Mouse (Mus musculus) spleen, adult 2 months (tissue): Measurements from ENCODE around the gene Rnf10. TPM values are rescaled to one million over a fixed set of nuclear protein-coding genes. Genes with fewer than 3 reads are reported as not detected.

ENCODE experiments used
- DNase-seq, 2 experiments: peaks; one replicate each; pipeline versions ENCODE4 v3.0.0 to v3.0.0-alpha.2; 2012 to 2021; ENCODE audit warnings: low spot score in 2 of 2, low read depth in 1 of 2
- H3K27ac ChIP-seq: fragments of 200-500 bp; 2 replicates; pipeline ENCODE4 v1.5.1; 2012; ENCODE audit warnings: low read length, inconsistent platforms; ENCODE audit not compliant: insufficient read depth
- H3K27me3 ChIP-seq: fragments of 200-500 bp; 2 replicates; pipeline ENCODE4 v1.6.1; 2012; ENCODE audit warnings: mild to moderate bottlenecking, moderate library complexity, low read length, inconsistent platforms; ENCODE audit not compliant: control insufficient read depth, insufficient read depth
- H3K36me3 ChIP-seq: fragments of 200-500 bp; 2 replicates; pipeline ENCODE4 v1.6.1; 2012; ENCODE audit warnings: mild to moderate bottlenecking, low read length, inconsistent platforms; ENCODE audit not compliant: control insufficient read depth, insufficient read depth
- H3K4me1 ChIP-seq: fragments of 200-500 bp; 2 replicates; pipeline ENCODE4 v1.6.1; 2011; ENCODE audit warnings: inconsistent platforms; ENCODE audit not compliant: control insufficient read depth, insufficient read depth, insufficient read length
- H3K4me3 ChIP-seq: fragments of 200-500 bp; 2 replicates; pipeline ENCODE4 v1.5.1; 2011; ENCODE audit warnings: mild to moderate bottlenecking, inconsistent platforms; ENCODE audit not compliant: insufficient read depth, insufficient read length; ENCODE audit errors: extremely low read depth
- CTCF ChIP-seq: fragments of 200-500 bp; IDR thresholded peaks from 2 replicates; pipeline ENCODE4 v1.5.1; 2011; ENCODE audit warnings: mild to moderate bottlenecking, inconsistent platforms; ENCODE audit not compliant: insufficient read depth, insufficient read length, insufficient replicate concordance; ENCODE audit errors: extremely low read depth
- POLR2A ChIP-seq: fragments of 200-500 bp; IDR thresholded peaks from 2 replicates; pipeline ENCODE4 v1.6.1; 2011; ENCODE audit warnings: low read depth, low read length, inconsistent platforms
- WGBS: fragments of 180-500 bp; shearing (Covaris S2); methylation state at CpG from one replicate; pipeline ENCODE4 v1.1.7; 2018; 5-methylcytosine and 5-hydroxymethylcytosine counted together
- polyA plus RNA-seq: library from polyadenylated mRNA; depleted of rRNA; stranded (reverse); fragments of >200 nt; gene quantifications from 2 replicates; pipeline ENCODE4 v1.2.3, GENCODE M21; 2012

Gene Rnf10
- polyA plus RNA-seq, 1 experiment = 125 TPM

- H3K4me3 ChIP-seq = peak overlapping the region; percentile 86
- peaks cover 5% of the 10 kb centered on the region for H3K27me3 ChIP-seq
- H3K27ac ChIP-seq = peak overlapping the region; percentile 65
- H3K36me3 ChIP-seq = peaks cover 23% of the 10 kb centered on the region
- 1% methylated on average over 88 of the region's 88 CpGs for WGBS
- peak; percentile 69 for TF ChIP-seq POLR2A
- TF ChIP-seq CTCF = no peak
- H3K4me1 ChIP-seq = peaks cover 10% of the 10 kb centered on the region
- peak; percentile 78 to 95 for DNase-seq
Measured at GRCm38 (mm10) chr5:115237803-115238728, 34.6 kb downstream of the Rnf10 start.

DNA sequence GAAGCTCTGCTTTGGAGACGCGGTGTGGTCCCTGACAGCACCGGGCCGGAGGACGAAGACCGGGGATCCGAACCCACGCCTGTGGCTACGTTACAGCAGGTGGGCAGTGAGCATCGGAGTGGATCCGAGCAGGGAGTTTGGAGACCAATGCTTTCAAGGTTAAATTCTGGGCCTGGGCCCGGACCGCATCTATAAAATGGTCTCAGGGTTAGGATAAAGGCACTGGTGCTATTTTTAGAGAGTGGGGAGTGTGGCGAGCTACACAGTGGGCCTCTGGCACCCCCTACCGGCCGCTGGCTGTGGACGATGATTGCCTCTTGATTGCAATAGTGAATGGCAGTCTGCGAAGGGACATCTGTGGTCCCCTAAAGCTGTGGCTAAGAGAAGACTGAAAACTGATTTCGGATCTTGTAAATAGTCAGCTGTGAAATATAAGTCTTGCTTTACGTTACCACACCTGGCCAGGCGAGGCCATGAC, 36.9 kb downstream of the Rnf10 start, which contains the start of gene Pop5:
Gene Pop5, plus strand, starts transcription at position 51 of the 478 bp plus-strand sequence.
- Histone ChIP-seq H3K4me1 (peaks cover 10% of the 10 kb centered on the region), H3K27me3 (peaks cover 8% of the 10 kb centered on the region), H3K4me3 (peak within 1 kb of the TSS; percentile 53), H3K27ac (no peak within 1 kb of the TSS), H3K36me3 (peaks cover 7% of the 10 kb centered on the region)
- 2% methylated on average over 21 of the region's 21 CpGs for whole genome bisulfite sequencing
- no peak for TF ChIP-seq POLR2A
- TF ChIP-seq CTCF = peak; percentile 96
- peak; percentile 59 to 84 for DNase-seq

DNA sequence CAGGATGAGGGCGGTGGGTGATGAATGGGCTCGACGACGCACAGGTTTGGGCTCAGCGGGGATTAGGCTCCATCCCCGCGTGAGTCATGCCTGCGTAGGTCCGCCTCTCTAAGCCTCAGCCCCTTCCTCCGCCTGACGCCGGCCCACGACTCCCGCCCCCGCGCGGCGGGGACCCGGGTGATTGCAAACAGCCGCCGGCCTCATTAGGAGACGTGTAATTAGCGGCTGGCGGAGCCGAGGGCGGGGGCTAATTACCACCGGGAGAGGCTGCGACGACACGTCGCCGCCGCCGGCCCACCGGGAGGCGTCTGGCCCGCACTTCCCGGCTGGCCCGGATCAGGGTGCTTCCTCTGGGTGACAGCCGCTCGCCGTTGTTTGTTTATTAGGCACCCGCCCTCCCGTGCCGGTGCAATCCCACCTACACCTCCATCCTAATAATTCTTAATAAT, 37.4 kb downstream of the Rnf10 start:
- WGBS = 2% methylated on average over 45 of the region's 45 CpGs
- Histone ChIP-seq H3K4me1 (peaks cover 10% of the 10 kb centered on the region), H3K36me3 (peaks cover 2% of the 10 kb centered on the region; the same call in 1 of the 2 replicates), H3K4me3 (peak overlapping the region; percentile 53), H3K27me3 (peaks cover 8% of the 10 kb centered on the region), H3K27ac (no peak overlapping the region)
- TF ChIP-seq POLR2A = no peak
- no peak for TF ChIP-seq CTCF
- DNase-seq = peak in 1 of 2 experiments; percentile 23

DNA sequence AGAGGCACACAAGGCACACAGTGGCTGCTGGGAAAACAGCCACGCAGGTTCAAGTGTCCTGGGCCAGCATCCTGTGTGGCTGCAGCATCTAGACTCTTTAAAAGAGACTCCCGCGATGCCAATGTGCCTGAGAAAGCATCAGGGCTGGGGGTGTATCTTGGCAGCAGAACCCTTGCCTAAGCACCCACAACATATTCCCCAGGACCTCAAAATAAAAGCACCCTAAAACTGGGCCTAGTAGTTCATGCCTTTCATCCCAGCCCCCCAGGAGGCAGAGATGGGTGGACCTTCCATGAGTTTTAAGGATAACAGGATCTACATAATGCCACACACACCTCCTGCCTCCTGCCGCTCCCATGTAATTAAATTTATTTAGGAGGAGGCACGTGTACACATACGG, 38.2 kb downstream of the Rnf10 start:
- H3K27me3 ChIP-seq = peaks cover 8% of the 10 kb centered on the region
- no peaks in the 10 kb centered on the region for H3K36me3 ChIP-seq
- H3K27ac ChIP-seq = no peak overlapping the region
- peaks cover 10% of the 10 kb centered on the region for H3K4me1 ChIP-seq
- no peak for DNase-seq
- 96% methylated on average over 6 of the region's 6 CpGs for WGBS
- TF ChIP-seq CTCF (no peak), POLR2A (no peak)
- no peak overlapping the region for H3K4me3 ChIP-seq

- H3K36me3 ChIP-seq = no peaks in the 10 kb centered on the region
- TF ChIP-seq CTCF (no peak), POLR2A (no peak)
- no peak for DNase-seq
- H3K4me1 ChIP-seq = peaks cover 7% of the 10 kb centered on the region
- 91% methylated on average over 14 of the region's 14 CpGs for WGBS
- peaks cover 8% of the 10 kb centered on the region for H3K27me3 ChIP-seq
- H3K4me3 ChIP-seq = no peak overlapping the region
- H3K27ac ChIP-seq = no peak overlapping the region
Measured at GRCm38 (mm10) chr5:115233031-115233780, 39.5 kb downstream of the Rnf10 start.

GRCm38 (mm10) chr5:115232516-115232915, 40.2 kb downstream of the Rnf10 start:
- peaks cover 7% of the 10 kb centered on the region for H3K4me1 ChIP-seq
- H3K27me3 ChIP-seq = peaks cover 8% of the 10 kb centered on the region
- no peak overlapping the region for H3K4me3 ChIP-seq
- no peak for DNase-seq
- H3K36me3 ChIP-seq = no peaks in the 10 kb centered on the region
- no peak overlapping the region for H3K27ac ChIP-seq
- TF ChIP-seq CTCF (no peak), POLR2A (no peak)
- 62% methylated on average over 6 of the region's 6 CpGs for WGBS
